Mouse (Mus musculus): ENCODE data around the gene Rgs16.

Gene Rgs16

GRCm38 (mm10) chr1:153720935-153721334 lies 19.2 kb upstream of the Rgs16 start:
- DNase-seq (ENCODE audit: low spot score in 2 of 2), result peak in 1 of 2 experiments; percentile 45

DNA sequence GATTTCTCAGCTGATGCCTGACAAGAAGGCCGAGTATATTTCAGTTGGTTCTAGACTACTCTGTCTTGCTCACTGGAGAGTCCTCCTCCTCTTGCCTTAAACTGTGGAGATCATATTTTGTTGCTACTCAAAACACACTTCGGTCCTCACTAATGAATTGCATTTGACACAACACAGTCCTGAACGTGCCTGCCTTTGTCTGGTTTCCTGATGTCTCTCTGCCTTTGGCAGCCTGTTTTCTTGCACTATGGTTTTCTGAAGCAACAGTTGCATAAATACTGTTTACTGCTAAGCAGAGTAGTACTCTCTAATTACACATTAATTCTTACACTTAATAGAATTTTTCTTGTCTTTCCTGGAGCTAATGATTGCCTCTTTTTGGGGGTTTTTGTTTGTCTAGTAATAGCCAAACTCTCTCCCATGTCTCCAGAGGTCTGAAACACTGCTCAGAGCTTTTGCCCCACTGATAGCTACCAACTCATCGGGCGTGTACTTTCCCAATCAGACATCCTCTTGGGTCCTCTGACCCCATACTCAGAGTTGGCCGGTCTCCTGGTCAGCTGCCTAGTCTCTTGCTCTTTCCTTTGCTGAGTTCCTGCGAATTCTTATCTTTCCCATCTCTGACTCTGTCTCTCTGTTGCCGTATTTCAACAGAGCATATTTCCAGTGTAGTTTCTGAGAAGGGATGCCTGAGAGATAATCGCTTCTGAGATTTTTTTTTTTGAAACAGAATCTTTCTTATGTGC lies 18.4 kb upstream of the Rgs16 start:
- DNase-seq (ENCODE audit: low spot score in 2 of 2), result peak in 1 of 2 experiments; percentile 29

- DNase-seq (ENCODE audit: low spot score in 2 of 2), result no peak
Observed at GRCm38 (mm10) chr1:153723426-153723825, 16.7 kb upstream of the Rgs16 start.

GRCm38 (mm10) chr1:153726636-153727035 lies 13.5 kb upstream of the Rgs16 start:
- no peak for DNase-seq (ENCODE audit: low spot score in 2 of 2)

- DNase-seq (ENCODE audit: low spot score in 2 of 2), result no peak
Observed at GRCm38 (mm10) chr1:153729806-153730205, 10.3 kb upstream of the Rgs16 start.

GRCm38 (mm10) chr1:153730671-153731070 lies 9.5 kb upstream of the Rgs16 start:
- peak in 1 of 2 experiments; percentile 51 for DNase-seq (ENCODE audit: low spot score in 2 of 2)

DNA sequence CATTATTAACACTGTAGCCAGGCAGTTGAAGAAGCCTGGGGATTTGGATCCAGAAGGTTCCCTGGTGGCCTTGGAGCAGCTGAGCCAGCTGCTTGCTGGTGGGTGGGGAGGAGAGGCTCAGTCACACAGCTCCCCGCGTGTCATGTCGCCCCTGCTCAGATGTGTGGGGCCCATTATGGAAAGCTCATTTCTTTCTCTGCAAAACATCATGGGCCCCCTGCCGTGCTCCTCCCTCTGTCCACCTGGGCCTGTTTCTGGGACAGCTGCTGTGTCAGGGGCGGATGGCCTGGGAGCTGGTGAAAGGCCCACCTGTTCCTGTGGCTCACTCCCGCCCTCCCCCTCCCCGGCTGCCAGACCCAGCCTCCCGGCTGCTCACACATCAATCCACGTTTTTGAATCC lies 7.0 kb upstream of the Rgs16 start:
- DNase-seq (ENCODE audit: low spot score in 2 of 2), result no peak

DNA sequence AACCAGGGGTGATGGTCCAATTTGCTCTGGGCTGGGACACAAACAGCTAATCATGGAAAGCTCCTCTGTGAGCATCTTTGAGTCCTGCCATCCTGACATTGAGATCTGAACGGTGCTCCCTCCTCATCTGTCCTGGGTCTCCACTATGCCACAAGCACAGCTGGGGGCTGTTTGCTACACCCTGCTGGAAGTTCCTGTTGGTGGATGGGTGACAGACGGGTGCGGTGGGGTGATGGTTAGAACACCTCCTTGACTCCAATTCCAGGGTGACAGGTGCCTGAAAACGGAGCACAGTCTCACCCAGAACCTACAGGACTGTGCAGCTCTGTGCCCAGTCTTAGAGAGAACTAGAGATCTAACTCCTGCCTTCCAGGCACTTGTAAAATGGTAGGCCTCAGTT lies 5.3 kb upstream of the Rgs16 start:
- DNase-seq (ENCODE audit: low spot score in 2 of 2), result no peak

DNA sequence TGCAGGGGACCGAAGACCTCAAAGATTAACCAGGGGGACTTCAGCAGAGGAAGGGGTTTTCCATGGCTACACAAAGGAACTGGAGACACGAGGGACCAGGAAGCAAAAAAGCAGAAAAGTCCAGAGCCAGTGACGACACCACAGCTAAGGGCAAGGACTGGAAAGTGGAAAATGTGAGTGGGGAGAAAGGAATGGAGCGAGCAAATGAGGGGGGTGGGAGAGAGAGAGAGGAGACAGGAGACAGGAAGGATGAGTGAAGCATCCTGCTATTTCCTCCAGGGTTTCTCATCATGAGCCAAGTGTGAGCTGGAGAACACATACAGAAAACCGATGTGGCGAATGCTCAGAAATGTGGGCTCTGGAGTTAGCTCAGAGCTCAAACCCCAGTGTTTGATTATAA lies 4.1 kb upstream of the Rgs16 start:
- DNase-seq (ENCODE audit: low spot score in 2 of 2), result no peak

DNA sequence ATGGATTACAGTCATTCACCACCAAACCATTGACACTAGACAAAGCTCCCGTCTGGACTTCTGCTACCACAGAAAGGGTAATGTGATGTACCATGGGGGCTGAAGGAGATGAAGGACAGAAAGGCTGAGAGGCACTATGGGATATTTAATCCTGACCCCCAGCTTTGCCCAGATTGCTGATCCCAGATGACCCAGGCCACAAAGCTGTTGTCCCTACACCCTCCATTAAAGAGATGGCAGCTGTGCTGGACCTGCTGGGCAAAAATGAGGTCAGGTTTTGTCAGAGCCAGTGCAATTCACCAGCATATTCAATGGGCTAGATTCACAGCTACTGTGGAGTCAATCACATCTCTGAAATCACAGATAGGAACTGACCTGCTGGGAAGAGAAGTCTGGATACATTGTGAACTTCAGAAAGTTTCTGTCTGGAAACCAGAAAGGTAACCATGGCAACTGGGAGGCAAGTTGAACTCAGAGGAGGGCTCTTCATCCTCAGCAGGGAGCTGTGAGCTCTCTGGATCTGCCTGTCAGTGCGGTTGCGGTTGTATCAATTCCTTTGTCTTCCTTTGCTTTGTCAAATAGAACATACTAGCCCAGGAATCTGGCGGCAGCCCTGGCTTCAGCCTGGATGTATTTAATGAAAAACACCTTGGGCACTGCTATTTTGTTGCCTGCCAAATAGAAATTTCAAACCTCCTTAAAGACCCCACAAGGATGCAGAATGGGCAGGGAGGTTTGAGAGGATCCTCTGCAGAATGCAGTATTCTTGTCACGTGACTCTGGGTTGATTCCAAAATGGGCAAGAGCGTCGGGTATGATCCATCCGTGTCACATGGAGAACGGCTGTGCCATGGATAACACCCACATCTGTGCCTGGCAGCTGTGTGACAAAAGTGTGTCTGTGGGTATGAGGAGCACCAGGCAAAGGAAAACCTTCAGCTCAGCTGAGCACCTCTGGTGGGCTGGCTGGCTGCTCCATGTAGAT lies 2.8 kb upstream of the Rgs16 start:
- DNase-seq (ENCODE audit: low spot score in 2 of 2), result no peak

GRCm38 (mm10) chr1:153739437-153740015 lies 623 bp upstream of the Rgs16 start:
- DNase-seq (ENCODE audit: low spot score in 2 of 2), result no peak

DNA sequence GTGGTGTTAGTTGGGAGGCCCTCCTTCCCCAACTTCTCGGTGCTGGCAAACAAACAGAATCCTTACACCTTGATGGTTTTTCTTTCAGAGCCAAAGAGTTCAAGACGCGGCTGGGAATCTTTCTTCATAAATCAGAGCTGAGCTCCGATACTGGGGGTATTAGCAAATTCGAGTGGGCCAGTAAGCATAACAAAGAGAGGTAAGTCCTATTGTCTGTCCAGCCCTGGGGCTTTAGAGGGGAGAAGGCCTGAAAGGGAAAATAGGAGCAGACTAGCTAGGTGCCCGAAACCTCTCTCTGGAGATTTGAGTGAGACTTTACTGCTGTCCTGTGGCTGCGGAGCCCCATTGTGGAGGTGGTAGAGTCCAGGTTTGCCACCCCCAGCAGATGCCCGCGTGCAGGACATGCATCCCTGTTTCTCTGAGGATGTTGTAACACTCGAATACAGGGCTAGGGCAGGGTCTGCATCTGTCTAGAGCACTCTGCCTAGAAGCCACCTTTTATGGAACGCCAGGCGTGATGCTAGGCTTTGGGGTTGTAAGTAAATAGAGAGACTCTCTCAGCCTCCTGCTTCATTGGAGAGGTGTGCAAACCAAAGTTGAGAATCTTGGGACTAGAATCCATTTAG lies 739 bp downstream of the Rgs16 start:
- DNase-seq (ENCODE audit: low spot score in 2 of 2), result no peak

GRCm38 (mm10) chr1:153741551-153742316 lies 1.6 kb downstream of the Rgs16 start:
- DNase-seq (ENCODE audit: low spot score in 2 of 2), result no peak

- DNase-seq (ENCODE audit: low spot score in 2 of 2), result peak in 1 of 2 experiments; percentile 78
Observed at GRCm38 (mm10) chr1:153742374-153743155, 2.4 kb downstream of the Rgs16 start.

- no peak for DNase-seq (ENCODE audit: low spot score in 2 of 2)
Observed at GRCm38 (mm10) chr1:153746119-153746670, 6.0 kb downstream of the Rgs16 start.

DNA sequence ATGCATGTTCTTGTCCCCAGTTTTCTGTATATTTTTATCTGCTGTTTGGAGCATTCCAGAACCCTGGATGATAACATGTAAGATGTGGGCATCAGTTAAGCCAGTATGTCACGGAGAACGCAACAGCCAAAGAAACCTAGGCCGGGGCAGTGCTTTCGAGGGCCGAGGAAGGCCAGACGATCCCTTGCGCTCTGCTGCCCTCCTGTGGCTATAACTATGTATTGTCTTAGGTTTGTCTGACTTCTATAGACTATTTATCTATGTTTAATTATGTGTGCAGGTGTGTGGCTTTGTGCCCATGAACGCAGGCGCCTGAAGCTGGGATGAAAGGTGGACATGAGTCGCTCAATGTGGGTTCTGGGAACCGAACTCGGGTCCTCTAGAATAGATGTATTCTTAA lies 6.6 kb downstream of the Rgs16 start:
- peak; percentile 58 to 59 for DNase-seq (ENCODE audit: low spot score in 2 of 2)

GRCm38 (mm10) chr1:153747861-153748530 lies 7.8 kb downstream of the Rgs16 start:
- no peak for DNase-seq (ENCODE audit: low spot score in 2 of 2)

DNA sequence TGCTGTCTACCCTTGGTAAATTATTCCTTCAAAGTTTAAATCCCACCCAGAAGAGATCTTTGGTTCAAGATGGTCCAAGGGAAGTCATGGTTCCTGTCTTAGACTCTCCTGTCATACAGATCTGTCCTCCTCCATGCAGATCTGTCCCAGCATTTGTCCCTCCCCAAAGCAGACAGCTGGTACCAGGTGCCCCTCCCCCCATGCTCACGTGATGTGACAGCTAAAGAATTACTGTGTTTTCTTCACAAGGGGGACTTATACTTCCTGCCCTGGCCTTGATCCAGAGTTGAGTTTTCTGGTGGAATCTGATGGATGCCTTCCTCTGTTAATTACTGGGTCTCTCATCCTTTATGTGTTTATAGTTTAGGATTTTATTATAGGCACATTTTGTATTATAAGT lies 8.4 kb downstream of the Rgs16 start:
- DNase-seq (ENCODE audit: low spot score in 2 of 2), result no peak

DNA sequence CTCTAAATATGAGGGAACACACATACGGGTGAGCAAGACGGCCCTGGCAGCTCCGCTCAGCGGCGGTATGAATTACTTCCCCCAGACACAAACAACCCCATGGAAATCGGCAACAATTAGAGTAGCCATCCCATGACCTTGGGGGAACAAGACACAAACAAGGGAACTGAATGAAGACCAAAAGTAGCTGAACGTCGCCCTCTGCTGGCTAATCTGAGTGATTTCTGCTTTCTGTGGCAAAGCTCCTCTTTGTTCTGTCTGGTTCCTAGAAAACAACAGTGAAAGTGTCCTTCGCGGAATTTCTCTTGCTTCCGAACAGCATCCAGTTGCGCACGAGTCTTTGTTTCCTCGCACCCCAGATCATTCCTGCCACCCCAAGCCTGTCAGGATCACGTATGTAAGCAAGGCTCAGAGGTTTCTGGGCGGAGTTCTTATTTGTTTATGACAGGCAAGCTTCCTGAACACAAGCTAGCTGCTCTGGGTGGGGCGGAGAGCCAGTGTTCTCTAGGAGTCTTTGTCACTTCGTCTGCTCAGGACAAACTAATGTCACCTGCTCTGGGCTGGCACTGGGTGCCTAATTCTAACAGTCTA lies 9.2 kb downstream of the Rgs16 start, which contains the start of gene Rnasel:
Gene Rnasel, plus strand, starts transcription at position 216 of the 591 bp plus-strand sequence.
- peak in 1 of 2 experiments; percentile 57 for DNase-seq (ENCODE audit: low spot score in 2 of 2)
